Mouse (Mus musculus) cerebellum, adult 8-10 months (tissue): Measurements from ENCODE around the gene Macrod2.

Experiments used
- DNase-seq: peaks from one replicate; pipeline ENCODE4 v3.0.0; 2022

Macrod2 gene

GRCm38 (mm10) chr2:142401359-142401758 is 2006.2 kb downstream of the Macrod2 start:
- no peak for DNase-seq

GRCm38 (mm10) chr2:142403394-142403793 is 2008.3 kb downstream of the Macrod2 start:
- DNase-seq = no peak

- DNase-seq = no peak
Observed at GRCm38 (mm10) chr2:142404321-142404720, 2009.2 kb downstream of the Macrod2 start.

GRCm38 (mm10) chr2:142407341-142407740 is 2012.2 kb downstream of the Macrod2 start:
- no peak for DNase-seq

- no peak for DNase-seq
Observed at GRCm38 (mm10) chr2:142410124-142410523, 2015.0 kb downstream of the Macrod2 start.

GRCm38 (mm10) chr2:142433126-142433525 is 2038.0 kb downstream of the Macrod2 start:
- no peak for DNase-seq

GRCm38 (mm10) chr2:142434731-142435130 is 2039.6 kb downstream of the Macrod2 start:
- DNase-seq = no peak

GRCm38 (mm10) chr2:142437606-142438461 is 2042.7 kb downstream of the Macrod2 start:
- peak; percentile 89 for DNase-seq
